Mouse (Mus musculus): ENCODE measurements around the gene Matn4. TPM values are rescaled to one million over a fixed set of nuclear protein-coding genes. Genes with fewer than 3 reads are reported as not detected.

The Matn4 gene
- polyA plus RNA-seq, 1 experiment from 2014 or later = 0.13 TPM

DNA sequence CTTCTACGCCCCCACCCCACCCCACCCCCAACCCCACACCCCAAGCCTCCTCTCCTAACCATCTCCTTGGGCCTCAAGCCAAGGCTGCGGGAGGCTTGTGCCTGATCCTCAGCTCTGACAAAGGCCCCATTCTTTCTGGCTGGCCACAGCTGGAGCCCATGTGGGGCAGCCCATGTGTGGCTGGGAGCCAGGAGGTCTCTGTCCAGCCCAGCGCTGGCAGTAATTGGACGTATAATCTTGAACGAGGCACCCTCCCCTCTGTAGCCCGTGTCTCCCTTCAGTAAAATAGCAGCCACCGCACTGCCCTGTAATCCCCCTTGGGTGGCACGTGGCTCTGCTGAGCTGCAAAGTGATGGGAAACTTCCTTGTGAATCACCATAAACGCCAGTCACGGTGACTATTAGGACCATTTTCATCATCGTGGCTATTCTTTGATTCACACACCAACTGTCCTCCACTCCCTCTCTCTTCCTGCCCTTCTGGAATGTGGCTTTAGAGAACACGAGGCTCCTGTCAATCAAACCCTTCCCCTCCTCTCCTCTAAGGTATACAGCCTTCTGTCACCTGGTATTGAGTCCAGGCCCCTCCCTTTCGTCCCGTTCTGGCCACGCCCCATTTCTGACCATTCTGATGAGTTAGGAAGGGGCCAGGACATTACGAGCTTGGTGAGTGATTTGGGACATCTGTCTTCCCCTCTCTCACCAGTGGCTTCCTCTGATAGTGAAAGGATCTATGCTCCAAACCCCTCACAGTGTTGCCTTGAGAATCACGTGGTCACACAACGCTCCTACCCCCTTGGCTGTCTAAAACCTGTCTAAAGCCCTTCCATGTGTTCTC lies 18.8 kb downstream of the Matn4 start:
- H3K36me3 ChIP-seq = no peaks in the 10 kb centered on the region
- WGBS (ENCODE audit: insufficient replicate concordance) = 23% methylated on average over 18 of the region's 18 CpGs
- no peak overlapping the region for H3K27ac ChIP-seq
- no peak overlapping the region for H3K4me3 ChIP-seq (replicated peaks)
- peaks cover 3% of the 10 kb centered on the region; the same call in 1 of the 2 replicates for H3K4me1 ChIP-seq (replicated peaks)
- peaks cover 48% of the 10 kb centered on the region for H3K27me3 ChIP-seq
- no peak overlapping the region for H3K4me2 ChIP-seq
- ATAC-seq (ENCODE audit: low read depth) (no peak), DNase-seq (no peak)
- no peak overlapping the region for H3K9ac ChIP-seq
- no peaks in the 10 kb centered on the region for H3K9me3 ChIP-seq (replicated peaks)

DNA sequence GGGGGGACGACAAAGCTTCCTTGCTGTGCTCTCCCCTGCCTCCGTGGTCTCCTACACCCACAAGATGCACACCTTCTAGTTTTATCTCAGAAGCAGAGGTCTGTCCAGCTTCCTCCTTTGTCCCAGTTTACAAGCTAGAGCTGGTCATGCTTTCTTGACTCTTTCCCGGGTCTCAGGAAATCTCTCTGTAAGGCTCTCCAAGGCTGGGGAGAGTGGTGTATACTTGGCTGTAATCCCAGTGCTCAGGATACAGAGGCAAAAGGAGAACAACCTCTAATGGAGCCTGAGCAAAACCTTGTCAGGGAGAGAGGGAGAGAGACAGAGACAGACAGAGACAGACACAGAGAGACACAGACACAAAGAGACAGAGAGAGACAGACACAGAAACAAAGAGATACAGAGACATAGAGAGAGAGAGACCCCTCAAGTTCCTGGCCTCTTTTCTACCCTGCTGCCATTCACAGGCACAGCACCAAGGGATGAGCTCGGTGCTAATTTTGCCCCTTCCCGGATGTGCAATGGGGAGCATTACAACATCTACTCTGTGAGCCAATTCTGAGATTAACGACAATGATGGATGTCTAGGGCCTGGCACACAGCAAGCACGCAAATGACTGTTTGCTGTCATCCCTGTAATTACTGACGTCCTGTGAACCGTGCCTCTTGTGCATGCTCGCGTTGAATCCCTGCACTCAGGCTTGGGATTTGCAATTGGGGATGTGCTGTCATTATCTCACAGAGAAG lies 21.1 kb downstream of the Matn4 start:
- Histone ChIP-seq H3K4me2 (no peak overlapping the region), H3K27me3 (peaks cover 26% of the 10 kb centered on the region), H3K27ac (no peak overlapping the region), H3K9me3 (replicated peaks) (no peaks in the 10 kb centered on the region), H3K9ac (no peak overlapping the region), H3K4me3 (replicated peaks) (no peak overlapping the region), H3K4me1 (replicated peaks) (no peaks in the 10 kb centered on the region), H3K36me3 (no peaks in the 10 kb centered on the region)
- DNase-seq (no peak), ATAC-seq (ENCODE audit: low read depth) (no peak)
- 47% methylated on average over 11 of the region's 11 CpGs for WGBS (ENCODE audit: insufficient replicate concordance)

DNA sequence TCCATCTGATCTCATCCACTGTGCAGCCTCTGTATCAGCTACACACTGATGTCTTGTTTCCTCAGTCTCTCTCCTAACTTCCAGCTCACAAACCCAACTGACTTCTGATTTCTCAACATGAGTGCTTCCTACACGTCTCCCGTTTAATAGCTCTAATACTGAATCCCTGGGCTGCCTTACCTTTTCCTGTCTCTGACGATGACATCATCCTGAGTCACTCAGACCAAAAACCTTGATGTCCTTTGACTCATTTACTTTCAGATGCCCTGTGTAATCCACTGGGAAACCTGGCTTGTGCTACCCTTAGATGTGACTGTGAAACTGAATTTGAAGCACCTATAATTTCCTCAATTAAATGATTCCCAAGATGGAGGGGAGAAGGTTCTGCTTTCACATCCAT lies 22.0 kb downstream of the Matn4 start:
- no peak overlapping the region for H3K4me2 ChIP-seq
- WGBS (ENCODE audit: insufficient replicate concordance) = 49% methylated on average over 3 of the region's 3 CpGs
- no peaks in the 10 kb centered on the region for H3K36me3 ChIP-seq
- no peaks in the 10 kb centered on the region for H3K4me1 ChIP-seq (replicated peaks)
- no peak overlapping the region for H3K9ac ChIP-seq
- DNase-seq (no peak), ATAC-seq (ENCODE audit: low read depth) (no peak)
- H3K27ac ChIP-seq = no peak overlapping the region
- H3K9me3 ChIP-seq (replicated peaks) = no peaks in the 10 kb centered on the region
- H3K27me3 ChIP-seq = peaks cover 18% of the 10 kb centered on the region
- no peak overlapping the region for H3K4me3 ChIP-seq (replicated peaks)

DNA sequence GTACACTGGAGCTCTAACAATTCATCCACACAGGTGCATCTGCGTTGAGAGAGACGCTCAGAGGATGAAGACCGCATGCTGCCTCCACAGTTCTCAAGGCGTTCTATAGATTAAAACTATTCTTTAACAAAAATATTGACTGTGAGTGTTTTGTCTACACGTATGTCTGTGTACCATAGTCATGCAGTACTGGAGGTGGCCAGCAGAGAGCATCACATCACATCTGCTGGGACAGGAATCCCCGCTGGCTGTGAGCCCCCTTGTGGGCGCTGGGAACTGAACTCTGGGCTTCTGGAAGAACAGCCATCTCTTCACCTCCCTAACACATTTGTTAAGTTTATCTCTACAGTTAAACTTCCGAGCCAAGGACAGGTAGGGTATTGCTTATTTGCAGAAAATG lies 23.2 kb downstream of the Matn4 start:
- Histone ChIP-seq H3K9ac (no peak overlapping the region), H3K4me1 (replicated peaks) (no peaks in the 10 kb centered on the region), H3K27me3 (0 out of 2 replicates have a peak, but pooled peaks cover 7% of the 10 kb centered on the region), H3K27ac (no peak overlapping the region), H3K9me3 (replicated peaks) (no peaks in the 10 kb centered on the region), H3K4me2 (no peak overlapping the region), H3K4me3 (replicated peaks) (no peak overlapping the region), H3K36me3 (no peaks in the 10 kb centered on the region)
- ATAC-seq (ENCODE audit: low read depth) (no peak), DNase-seq (no peak)
- WGBS (ENCODE audit: insufficient replicate concordance) = 65% methylated on average over 8 of the region's 8 CpGs

DNA sequence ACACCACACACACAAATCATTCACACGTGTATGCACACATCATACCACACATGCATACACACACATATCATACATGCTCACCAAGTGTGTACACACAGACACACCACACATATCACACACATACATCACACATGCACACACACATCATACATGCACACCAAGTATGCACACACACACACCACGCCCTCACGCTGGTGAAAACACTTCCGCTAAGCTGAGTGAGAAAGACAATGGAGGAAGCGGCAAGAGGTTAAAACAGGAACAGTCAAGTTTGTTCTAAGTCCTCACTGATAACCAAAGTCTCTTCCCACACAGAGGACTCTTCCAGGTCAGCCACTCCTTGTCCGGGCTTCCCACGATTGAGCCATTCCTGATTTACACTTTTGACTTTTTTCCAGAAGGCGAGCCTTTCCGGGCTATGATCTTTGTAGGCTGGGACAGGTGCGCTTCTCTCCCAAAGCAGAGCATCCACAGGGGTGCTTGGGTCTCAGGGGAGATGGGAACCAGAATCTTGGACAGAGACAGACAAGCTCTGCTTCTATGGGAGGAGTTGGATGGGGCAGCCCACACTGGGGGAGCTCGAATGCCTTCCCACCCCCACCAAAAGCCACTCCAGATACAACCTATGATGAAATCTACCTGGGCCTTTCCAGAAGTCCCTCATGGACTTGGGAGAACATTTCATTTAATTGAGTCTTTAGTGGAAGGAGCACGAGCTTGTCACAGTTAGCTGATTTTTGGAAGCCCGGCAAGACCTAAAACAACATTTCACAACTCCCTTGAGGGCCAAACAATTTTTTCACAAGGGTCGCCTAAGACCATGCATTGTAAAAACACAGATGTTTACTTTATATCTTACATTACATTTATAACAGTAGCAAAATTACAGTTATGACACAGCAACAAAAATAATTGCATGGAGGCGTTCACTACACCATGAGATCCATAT lies 27.2 kb downstream of the Matn4 start:
- H3K9ac ChIP-seq = no peak overlapping the region
- no peaks in the 10 kb centered on the region for H3K9me3 ChIP-seq (replicated peaks)
- ATAC-seq (ENCODE audit: low read depth) = no peak
- H3K4me3 ChIP-seq (replicated peaks) = no peak overlapping the region
- no peak overlapping the region for H3K27ac ChIP-seq
- no peaks in the 10 kb centered on the region for H3K27me3 ChIP-seq
- no peak for DNase-seq
- H3K36me3 ChIP-seq = no peaks in the 10 kb centered on the region
- 69% methylated on average over 15 of the region's 15 CpGs for WGBS (ENCODE audit: insufficient replicate concordance)
- no peak overlapping the region for H3K4me2 ChIP-seq
- H3K4me1 ChIP-seq (replicated peaks) = no peaks in the 10 kb centered on the region

DNA sequence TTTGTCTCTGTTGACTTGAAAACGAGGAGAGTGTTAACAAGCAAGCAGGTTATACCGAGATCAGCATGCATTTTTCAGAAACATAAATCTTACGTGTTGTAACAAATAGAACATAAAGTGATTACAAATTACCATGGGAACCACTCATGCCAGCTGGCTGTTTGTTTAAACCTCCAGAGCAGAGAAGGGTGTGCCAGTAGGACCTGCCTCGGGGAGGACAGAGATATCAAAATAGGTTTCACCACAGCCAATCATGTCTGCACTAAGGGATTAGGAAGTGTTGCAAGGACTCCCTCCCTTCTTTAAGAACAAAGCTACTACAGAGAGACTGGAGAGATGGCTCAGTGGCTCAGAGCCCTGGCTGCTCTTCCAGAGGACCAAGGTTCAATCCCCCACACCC lies 31.8 kb downstream of the Matn4 start:
- H3K9me3 ChIP-seq (replicated peaks) = no peaks in the 10 kb centered on the region
- no peaks in the 10 kb centered on the region for H3K27me3 ChIP-seq
- ATAC-seq (ENCODE audit: low read depth) (no peak), DNase-seq (no peak)
- no peak overlapping the region for H3K4me2 ChIP-seq
- WGBS (ENCODE audit: insufficient replicate concordance) = 37% methylated on average over 4 of the region's 4 CpGs
- no peak overlapping the region for H3K27ac ChIP-seq
- H3K4me1 ChIP-seq (replicated peaks) = no peaks in the 10 kb centered on the region
- no peaks in the 10 kb centered on the region for H3K36me3 ChIP-seq
- H3K9ac ChIP-seq = no peak overlapping the region
- no peak overlapping the region for H3K4me3 ChIP-seq (replicated peaks)

DNA sequence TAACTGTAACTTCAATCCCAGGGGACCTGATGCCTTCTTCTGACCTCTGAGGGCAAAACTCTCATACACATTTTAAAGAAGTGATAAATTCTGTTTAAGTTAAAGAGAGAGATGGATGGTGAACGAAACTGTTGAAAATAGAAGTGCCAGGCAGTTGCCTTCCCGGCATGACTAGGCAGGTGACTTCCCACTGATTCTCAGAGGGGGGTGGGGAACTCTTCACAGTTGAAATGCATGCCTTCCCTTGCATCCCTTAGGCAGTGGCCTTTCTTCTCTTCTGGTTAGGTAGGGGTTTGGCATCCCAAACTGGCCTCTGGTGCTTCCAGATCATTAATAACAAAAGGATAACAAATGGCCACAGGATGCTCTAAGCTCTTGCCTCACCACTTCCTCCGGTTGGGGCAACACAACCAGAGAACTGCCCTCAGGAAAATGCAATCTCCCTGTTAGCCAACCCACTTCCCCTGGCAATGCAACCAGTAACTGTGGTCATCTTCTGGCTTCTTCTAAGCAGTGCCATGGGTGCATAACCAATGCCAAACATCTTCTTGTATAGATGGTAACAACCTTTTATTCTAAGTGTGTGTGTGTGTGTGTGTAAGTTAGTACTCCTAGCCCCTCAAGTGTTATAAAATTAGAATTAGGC lies 32.4 kb downstream of the Matn4 start:
- WGBS (ENCODE audit: insufficient replicate concordance) = 17% methylated on average over 3 of the region's 3 CpGs
- H3K36me3 ChIP-seq = no peaks in the 10 kb centered on the region
- H3K27me3 ChIP-seq = no peaks in the 10 kb centered on the region

DNA sequence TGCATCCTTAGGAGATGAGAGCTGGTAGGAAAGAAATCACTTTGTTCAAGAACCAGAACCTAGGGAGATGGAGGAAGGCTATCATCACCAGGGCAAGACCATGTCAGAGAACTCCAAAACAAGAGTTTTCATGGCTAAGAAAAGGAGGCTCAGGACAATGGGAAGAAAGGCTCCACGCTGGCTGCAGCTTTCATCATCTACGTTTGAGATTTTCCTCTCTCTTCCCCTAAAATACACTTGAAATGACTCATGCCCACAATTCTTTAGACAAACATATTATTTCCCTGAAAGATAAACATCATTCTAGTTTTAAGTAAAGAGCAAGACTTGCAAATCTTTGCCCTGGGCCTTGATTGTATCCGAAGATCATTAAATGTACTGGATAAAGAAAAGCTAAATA lies 33.6 kb downstream of the Matn4 start:
- DNase-seq (no peak), ATAC-seq (ENCODE audit: low read depth) (no peak)
- Histone ChIP-seq H3K4me2 (no peak overlapping the region), H3K9ac (no peak overlapping the region), H3K4me3 (replicated peaks) (no peak overlapping the region), H3K4me1 (replicated peaks) (no peaks in the 10 kb centered on the region), H3K27me3 (no peaks in the 10 kb centered on the region), H3K27ac (no peak overlapping the region), H3K36me3 (no peaks in the 10 kb centered on the region), H3K9me3 (replicated peaks) (no peaks in the 10 kb centered on the region)
- WGBS (ENCODE audit: insufficient replicate concordance) = 68% methylated on average over 3 of the region's 3 CpGs

More for the DNA sequence above, 32.4 kb downstream of the Matn4 start:
- no peak for ATAC-seq (ENCODE audit: low read depth)
- no peaks in the 10 kb centered on the region for H3K4me1 ChIP-seq (replicated peaks)
- no peak overlapping the region for H3K27ac ChIP-seq
- no peaks in the 10 kb centered on the region for H3K9me3 ChIP-seq (replicated peaks)
- no peak overlapping the region for H3K4me3 ChIP-seq (replicated peaks)
- no peak overlapping the region for H3K9ac ChIP-seq
- H3K4me2 ChIP-seq = no peak overlapping the region
- no peak for DNase-seq

DNA sequence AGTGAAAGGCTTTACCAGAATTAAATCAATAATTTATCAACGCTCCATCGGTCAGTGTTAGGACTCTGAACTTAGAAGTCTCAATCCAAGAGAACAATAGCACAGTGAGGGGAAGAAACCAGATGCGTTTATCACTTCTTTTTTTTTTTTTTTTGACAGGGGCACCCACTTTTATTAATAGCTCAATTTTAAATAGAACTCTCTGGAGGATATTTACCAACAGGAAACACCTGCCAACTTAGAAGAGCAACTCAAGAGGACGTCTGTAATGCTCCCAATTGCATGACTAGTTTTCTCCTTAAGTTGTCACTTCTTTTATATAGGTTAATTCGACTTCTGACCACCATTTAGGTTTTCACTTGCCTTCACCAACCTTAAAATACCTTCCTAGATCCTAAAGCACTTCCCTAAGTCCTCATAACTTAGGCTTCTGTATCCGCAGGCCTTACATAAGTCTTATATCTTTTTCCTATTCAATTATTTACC lies 36.3 kb downstream of the Matn4 start:
- no peaks in the 10 kb centered on the region for H3K9me3 ChIP-seq (replicated peaks)
- H3K4me2 ChIP-seq = no peak overlapping the region
- no peak overlapping the region for H3K27ac ChIP-seq
- no peaks in the 10 kb centered on the region for H3K4me1 ChIP-seq (replicated peaks)
- 58% methylated on average over 6 of the region's 6 CpGs for whole genome bisulfite sequencing (ENCODE audit: insufficient replicate concordance)
- H3K4me3 ChIP-seq (replicated peaks) = no peak overlapping the region
- H3K9ac ChIP-seq = no peak overlapping the region
- no peaks in the 10 kb centered on the region for H3K36me3 ChIP-seq
- no peak for DNase-seq
- no peaks in the 10 kb centered on the region for H3K27me3 ChIP-seq
- ATAC-seq (ENCODE audit: low read depth) = no peak

DNA sequence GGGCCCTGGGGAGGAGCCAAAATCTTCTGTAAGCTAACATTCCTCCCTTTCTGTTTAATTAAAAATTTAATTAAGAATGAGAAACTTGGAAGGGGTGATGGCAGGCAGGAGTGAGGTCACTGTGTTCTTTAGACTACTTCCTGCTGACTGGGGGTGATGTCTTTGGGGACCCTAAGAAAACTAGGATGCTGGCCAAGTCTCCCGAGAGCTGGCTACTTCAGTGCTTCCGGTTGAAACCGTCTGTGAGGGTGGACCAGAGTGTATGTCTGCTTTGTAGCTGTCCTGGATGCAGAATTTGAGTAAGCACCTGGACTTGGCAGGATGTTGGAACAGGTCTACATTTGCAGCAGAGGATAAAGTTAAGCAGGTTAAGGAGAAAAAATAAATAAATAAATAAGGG lies 38.0 kb downstream of the Matn4 start:
- no peak overlapping the region for H3K9ac ChIP-seq
- H3K36me3 ChIP-seq = no peaks in the 10 kb centered on the region
- H3K9me3 ChIP-seq (replicated peaks) = no peaks in the 10 kb centered on the region
- no peaks in the 10 kb centered on the region for H3K4me1 ChIP-seq (replicated peaks)
- no peak for ATAC-seq (ENCODE audit: low read depth)
- H3K27me3 ChIP-seq = no peaks in the 10 kb centered on the region
- H3K4me2 ChIP-seq = no peak overlapping the region
- 66% methylated on average over 3 of the region's 3 CpGs for WGBS (ENCODE audit: insufficient replicate concordance)
- DNase-seq = no peak
- no peak overlapping the region for H3K4me3 ChIP-seq (replicated peaks)
- no peak overlapping the region for H3K27ac ChIP-seq

Measured in liver, embryonic 13.5 days (tissue).